Mouse (Mus musculus) heart, adult 2 months (tissue): ENCODE data around the gene Shh. TPM values are rescaled to one million over a fixed set of nuclear protein-coding genes. Genes with fewer than 3 reads are reported as not detected.
A peak's percentile ranks its signal among the peaks of the same experiment; 100 is the strongest.

ENCODE experiments used
- DNase-seq, 2 experiments: peaks; one replicate each; pipeline ENCODE4 v3.0.0; 2021
- H3K27ac ChIP-seq: fragments of 200-600 bp; 2 replicates; pipeline ENCODE4 v1.8.1; 2022
- H3K27me3 ChIP-seq: fragments of 200-500 bp; 2 replicates; pipeline ENCODE4 v1.6.1; 2012; ENCODE audit warnings: mild to moderate bottlenecking, low read length, inconsistent platforms, mixed read lengths; ENCODE audit not compliant: control insufficient read depth, insufficient read depth
- H3K36me3 ChIP-seq: fragments of 200-500 bp; 2 replicates; pipeline ENCODE4 v1.6.1; 2012; ENCODE audit warnings: low read length, inconsistent platforms; ENCODE audit not compliant: control insufficient read depth, insufficient read depth
- H3K4me1 ChIP-seq: fragments of 200-500 bp; 2 replicates; pipeline ENCODE4 v1.6.1; 2011; ENCODE audit warnings: low read length; ENCODE audit not compliant: control insufficient read depth, insufficient read depth
- H3K4me3 ChIP-seq: fragments of 200-600 bp; 2 replicates; pipeline ENCODE4 v1.8.1; 2022
- H3K79me2 ChIP-seq: fragments of 200-500 bp; replicated peaks from 2 replicates; pipeline ENCODE4 v1.6.1; 2012; ENCODE audit warnings: mild to moderate bottlenecking, inconsistent platforms, low read length, moderate library complexity, mixed read lengths; ENCODE audit not compliant: control insufficient read depth, insufficient read depth
- H3K9ac ChIP-seq: fragments of 200-500 bp; 2 replicates; pipeline ENCODE4 v1.6.1; 2012; ENCODE audit warnings: low read depth, mild to moderate bottlenecking, control low read depth, inconsistent platforms, low read length, mixed read lengths
- CTCF ChIP-seq: fragments of 200-600 bp; IDR thresholded peaks from 2 replicates; pipeline ENCODE4 v1.8.1; 2022; ENCODE audit warnings: antibody characterized with exemption, mild to moderate bottlenecking, moderate library complexity
- EP300 ChIP-seq: fragments of 200-500 bp; IDR thresholded peaks from 2 replicates; pipeline ENCODE4 v1.6.1; 2011; ENCODE audit warnings: low read depth, low read length, control low read depth; ENCODE audit not compliant: insufficient read depth
- POLR2A ChIP-seq: fragments of 200-500 bp; IDR thresholded peaks from 2 replicates; pipeline ENCODE4 v1.6.1; 2011; ENCODE audit warnings: mild to moderate bottlenecking, low read depth, low read length, control low read depth; ENCODE audit not compliant: insufficient read depth
- WGBS: fragments of 180-500 bp; shearing (Covaris S2); methylation state at CpG from one replicate; pipeline ENCODE4 v1.1.7; 2018; 5-methylcytosine and 5-hydroxymethylcytosine counted together
- intact Hi-C: fragments of 180-260 bp; cut with DNase I; formaldehyde crosslinking; loops from one replicate; pipeline ENCODE4 v1.15.1; 2025
- polyA plus RNA-seq: library from polyadenylated mRNA; depleted of rRNA; stranded (reverse); fragments of >200 nt; gene quantifications from 2 replicates; pipeline ENCODE4 v1.2.3, GENCODE M21; 2012
- total RNA-seq, 2 experiments: library from RNA; stranded (reverse); gene quantifications; 2 replicates each; pipeline ENCODE4 v1.2.3; 2021

Shh gene
- total and polyA plus RNA-seq, 3 experiments, result not detected

GRCm38 (mm10) chr5:28481730-28482129 lies 14.7 kb upstream of the Shh start:
- Histone ChIP-seq H3K36me3 (no peaks in the 10 kb centered on the region), H3K79me2 (no peaks in the 10 kb centered on the region), H3K27me3 (no peaks in the 10 kb centered on the region), H3K4me3 (no peak overlapping the region), H3K4me1 (no peaks in the 10 kb centered on the region), H3K27ac (no peak overlapping the region), H3K9ac (no peak overlapping the region)
- TF ChIP-seq EP300 (no peak), POLR2A (no peak), CTCF (no peak)
- WGBS, result 50% methylated on average over 2 of the region's 2 CpGs
- no peak for DNase-seq
- intact Hi-C loops, result no loop called here

GRCm38 (mm10) chr5:28476389-28477379 lies 9.6 kb upstream of the Shh start:
- Histone ChIP-seq H3K4me3 (no peak overlapping the region), H3K36me3 (no peaks in the 10 kb centered on the region), H3K4me1 (no peaks in the 10 kb centered on the region), H3K27me3 (no peaks in the 10 kb centered on the region), H3K9ac (no peak overlapping the region), H3K27ac (no peak overlapping the region), H3K79me2 (no peaks in the 10 kb centered on the region)
- no peak for DNase-seq
- intact Hi-C loops, result no loop called here
- 61% methylated on average over 10 of the region's 10 CpGs for WGBS
- no peak for TF ChIP-seq CTCF
- TF ChIP-seq POLR2A, result no peak
- TF ChIP-seq EP300, result no peak

- Histone ChIP-seq H3K36me3 (no peaks in the 10 kb centered on the region), H3K9ac (no peak overlapping the region), H3K27ac (no peak overlapping the region), H3K27me3 (no peaks in the 10 kb centered on the region; the same call in 1 of the 2 replicates), H3K79me2 (no peaks in the 10 kb centered on the region), H3K4me1 (no peaks in the 10 kb centered on the region), H3K4me3 (no peak overlapping the region)
- no peak for DNase-seq
- 77% methylated on average over 5 of the region's 5 CpGs for WGBS
- TF ChIP-seq EP300 (no peak), CTCF (no peak), POLR2A (no peak)
- intact Hi-C loops, result no loop called here
These were observed 6.5 kb upstream of the Shh start for GRCm38 (mm10) chr5:28473556-28473955.

GRCm38 (mm10) chr5:28469525-28470202 lies 2.6 kb upstream of the Shh start:
- TF ChIP-seq CTCF, result peak; percentile 68
- TF ChIP-seq EP300, result no peak
- H3K4me3 ChIP-seq, result no peak overlapping the region
- peak; percentile 21 to 37 for DNase-seq
- no peak overlapping the region for H3K27ac ChIP-seq
- no peaks in the 10 kb centered on the region for H3K79me2 ChIP-seq
- H3K27me3 ChIP-seq, result peaks cover 6% of the 10 kb centered on the region
- WGBS, result 7% methylated on average over 9 of the region's 9 CpGs
- intact Hi-C loops, result loop anchor here (5.0 kb wide), 2 partner anchors 568 to 808 kb away; no protein-coding TSS in a partner anchor
- H3K4me1 ChIP-seq, result no peaks in the 10 kb centered on the region
- no peak overlapping the region for H3K9ac ChIP-seq
- H3K36me3 ChIP-seq, result no peaks in the 10 kb centered on the region

- no peak overlapping the region for H3K9ac ChIP-seq
- no peak overlapping the region for H3K4me3 ChIP-seq
- no peaks in the 10 kb centered on the region for H3K36me3 ChIP-seq
- no peak for DNase-seq
- WGBS, result 2% methylated on average over 15 of the region's 15 CpGs
- no peaks in the 10 kb centered on the region for H3K79me2 ChIP-seq
- peaks cover 20% of the 10 kb centered on the region for H3K27me3 ChIP-seq
- no peak overlapping the region for H3K27ac ChIP-seq
- H3K4me1 ChIP-seq, result no peaks in the 10 kb centered on the region
- intact Hi-C loops, result loop anchor here (5.0 kb wide), 2 partner anchors 571 to 811 kb away; no protein-coding TSS in a partner anchor
- no peak for TF ChIP-seq CTCF
- TF ChIP-seq POLR2A, result no peak
- TF ChIP-seq EP300, result no peak
These were observed 705 bp downstream of the Shh start for GRCm38 (mm10) chr5:28466351-28466750.

- H3K27me3 ChIP-seq, result peaks cover 20% of the 10 kb centered on the region
- intact Hi-C loops, result loop anchor here (5.0 kb wide), 2 partner anchors 572 to 812 kb away; no protein-coding TSS in a partner anchor
These were observed 1.5 kb downstream of the Shh start for GRCm38 (mm10) chr5:28465526-28465925.

More at GRCm38 (mm10) chr5:28465526-28465925, 1.5 kb downstream of the Shh start:
- no peak overlapping the region for H3K9ac ChIP-seq
- no peaks in the 10 kb centered on the region for H3K36me3 ChIP-seq
- no peak for DNase-seq
- TF ChIP-seq CTCF (no peak), EP300 (no peak), POLR2A (no peak)
- H3K4me1 ChIP-seq, result no peaks in the 10 kb centered on the region
- WGBS, result 3% methylated on average over 18 of the region's 18 CpGs
- H3K79me2 ChIP-seq, result no peaks in the 10 kb centered on the region
- no peak overlapping the region for H3K4me3 ChIP-seq
- H3K27ac ChIP-seq, result no peak overlapping the region
